Mouse (Mus musculus): Measurements from ENCODE around the gene Chn1. TPM values are rescaled to one million over a fixed set of nuclear protein-coding genes. Genes with fewer than 3 reads are reported as not detected.

Chn1 gene
- polyA plus RNA-seq, 1 experiment from 2014 or later = 17.7 TPM

GRCm38 (mm10) chr2:73609724-73610210 is 165.4 kb downstream of the Chn1 start:
- 59% methylated on average over 3 of the region's 3 CpGs for WGBS
- peak; percentile 75 for DNase-seq (ENCODE audit: low spot score)

GRCm38 (mm10) chr2:73609067-73609723 is 166.0 kb downstream of the Chn1 start:
- Histone ChIP-seq H3K27ac (no peak overlapping the region), H3K27me3 (ENCODE audit: insufficient read depth, poor library complexity, severe bottlenecking) (no peaks in the 10 kb centered on the region), H3K4me3 (no peak overlapping the region), H3K36me3 (peaks cover 11% of the 10 kb centered on the region), H3K4me1 (peaks cover 35% of the 10 kb centered on the region), H3K9me3 (no peaks in the 10 kb centered on the region)
- DNase-seq (ENCODE audit: low spot score) = peak; percentile 54
- 79% methylated on average over 5 of the region's 5 CpGs for WGBS

More at GRCm38 (mm10) chr2:73609724-73610210, 165.4 kb downstream of the Chn1 start:
- Histone ChIP-seq H3K27me3 (ENCODE audit: insufficient read depth, poor library complexity, severe bottlenecking) (no peaks in the 10 kb centered on the region), H3K4me1 (peaks cover 35% of the 10 kb centered on the region), H3K36me3 (peaks cover 16% of the 10 kb centered on the region), H3K27ac (no peak overlapping the region), H3K9me3 (no peaks in the 10 kb centered on the region), H3K4me3 (no peak overlapping the region)

GRCm38 (mm10) chr2:73608391-73608790 is 166.8 kb downstream of the Chn1 start:
- Histone ChIP-seq H3K9me3 (no peaks in the 10 kb centered on the region), H3K36me3 (peaks cover 10% of the 10 kb centered on the region), H3K27ac (no peak overlapping the region), H3K27me3 (ENCODE audit: insufficient read depth, poor library complexity, severe bottlenecking) (no peaks in the 10 kb centered on the region), H3K4me1 (peaks cover 35% of the 10 kb centered on the region), H3K4me3 (no peak overlapping the region)
- WGBS = 75% methylated on average over 6 of the region's 6 CpGs
- DNase-seq (ENCODE audit: low spot score) = no peak

DNA sequence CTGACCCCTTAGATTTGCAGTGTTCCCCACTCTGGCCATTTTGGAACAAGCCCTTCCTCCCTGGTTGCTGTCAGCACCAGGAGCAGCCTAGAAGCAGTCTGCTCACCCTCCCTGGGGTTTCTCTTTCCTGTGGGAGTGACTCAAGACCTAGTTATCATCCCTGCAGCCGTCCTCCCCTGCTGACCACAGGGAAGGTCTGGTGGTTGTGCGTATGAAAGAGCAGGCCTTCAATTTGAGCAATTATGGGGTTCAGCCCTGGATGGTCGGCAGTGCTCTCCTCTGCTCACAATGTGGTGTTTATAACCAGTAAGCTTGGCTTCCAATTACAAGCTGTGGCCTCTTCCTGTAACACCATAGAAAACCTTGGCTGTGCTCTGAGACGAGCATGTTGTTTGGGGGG is 167.5 kb downstream of the Chn1 start:
- 24% methylated on average over 4 of the region's 4 CpGs for WGBS

DNA sequence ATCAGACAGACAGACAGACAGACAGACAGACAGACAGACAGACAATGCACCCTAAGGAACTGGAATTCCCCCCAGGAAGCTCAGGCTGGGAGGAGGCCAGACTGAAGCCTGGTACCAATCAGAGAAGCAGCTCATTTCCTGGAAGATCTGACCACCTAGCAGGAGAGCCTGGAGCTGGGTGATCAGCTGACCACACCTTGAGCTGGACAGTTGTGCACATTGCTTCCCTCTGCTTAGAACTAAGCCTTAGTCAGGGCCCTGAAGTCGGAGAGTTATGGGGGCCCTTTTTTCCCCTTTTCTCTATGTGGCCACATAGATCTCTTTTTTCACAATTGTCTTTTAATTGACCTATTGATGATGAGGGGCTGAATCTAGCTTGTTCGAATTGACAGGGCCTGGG is 168.0 kb downstream of the Chn1 start:
- 55% methylated on average over 2 of the region's 2 CpGs for WGBS
- Histone ChIP-seq H3K36me3 (0 out of 2 replicates have a peak, but pooled peaks cover 3% of the 10 kb centered on the region), H3K9me3 (no peaks in the 10 kb centered on the region), H3K4me1 (peaks cover 35% of the 10 kb centered on the region), H3K27me3 (ENCODE audit: insufficient read depth, poor library complexity, severe bottlenecking) (no peaks in the 10 kb centered on the region), H3K27ac (peak overlapping the region; percentile 56; the same call in 1 of the 2 replicates), H3K4me3 (no peak overlapping the region)
- no peak for DNase-seq (ENCODE audit: low spot score)

More for the DNA sequence above, 167.5 kb downstream of the Chn1 start:
- H3K27ac ChIP-seq = peak overlapping the region; percentile 56; the same call in 1 of the 2 replicates
- H3K27me3 ChIP-seq (ENCODE audit: insufficient read depth, poor library complexity, severe bottlenecking) = no peaks in the 10 kb centered on the region
- no peak for DNase-seq (ENCODE audit: low spot score)
- 0 out of 2 replicates have a peak overlapping the region, but pooled peaks have one; percentile 8 for H3K4me3 ChIP-seq
- H3K36me3 ChIP-seq = peaks cover 6% of the 10 kb centered on the region; the same call in 1 of the 2 replicates
- no peaks in the 10 kb centered on the region for H3K9me3 ChIP-seq
- H3K4me1 ChIP-seq = peaks cover 35% of the 10 kb centered on the region

DNA sequence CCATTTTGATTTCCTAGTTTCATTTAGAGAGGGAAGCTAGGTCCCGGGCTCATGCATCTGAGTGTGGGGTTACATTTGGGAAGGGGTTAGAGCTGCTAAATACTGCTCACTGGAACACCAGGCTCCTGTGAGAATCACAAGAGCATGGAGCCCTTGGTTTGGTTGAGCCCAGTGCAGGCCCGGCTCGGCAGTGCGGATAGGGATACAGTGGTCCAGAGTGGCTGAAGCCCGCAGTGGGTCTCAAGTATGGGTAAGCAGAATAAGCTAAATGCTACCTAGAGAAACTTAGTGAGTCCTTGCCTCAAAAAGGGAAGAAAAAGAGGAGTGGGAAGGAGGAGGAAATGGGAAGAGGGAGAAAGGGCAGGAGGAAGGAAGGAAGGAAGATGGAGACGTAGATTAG is 168.5 kb downstream of the Chn1 start:
- Histone ChIP-seq H3K36me3 (0 out of 2 replicates have a peak, but pooled peaks cover under 1% of the 10 kb centered on the region), H3K9me3 (no peaks in the 10 kb centered on the region), H3K4me1 (peaks cover 35% of the 10 kb centered on the region), H3K4me3 (no peak overlapping the region), H3K27me3 (ENCODE audit: insufficient read depth, poor library complexity, severe bottlenecking) (no peaks in the 10 kb centered on the region), H3K27ac (no peak overlapping the region; the same call in 1 of the 2 replicates)
- 84% methylated on average over 6 of the region's 6 CpGs for WGBS
- DNase-seq (ENCODE audit: low spot score) = no peak

- Histone ChIP-seq H3K4me3 (no peak overlapping the region), H3K4me1 (peaks cover 35% of the 10 kb centered on the region), H3K27me3 (ENCODE audit: insufficient read depth, poor library complexity, severe bottlenecking) (no peaks in the 10 kb centered on the region), H3K36me3 (no peaks in the 10 kb centered on the region), H3K9me3 (no peaks in the 10 kb centered on the region), H3K27ac (no peak overlapping the region)
- no peak for DNase-seq (ENCODE audit: low spot score)
- 71% methylated on average over 8 of the region's 8 CpGs for WGBS
Measured at GRCm38 (mm10) chr2:73605077-73605476, 170.1 kb downstream of the Chn1 start.

DNA sequence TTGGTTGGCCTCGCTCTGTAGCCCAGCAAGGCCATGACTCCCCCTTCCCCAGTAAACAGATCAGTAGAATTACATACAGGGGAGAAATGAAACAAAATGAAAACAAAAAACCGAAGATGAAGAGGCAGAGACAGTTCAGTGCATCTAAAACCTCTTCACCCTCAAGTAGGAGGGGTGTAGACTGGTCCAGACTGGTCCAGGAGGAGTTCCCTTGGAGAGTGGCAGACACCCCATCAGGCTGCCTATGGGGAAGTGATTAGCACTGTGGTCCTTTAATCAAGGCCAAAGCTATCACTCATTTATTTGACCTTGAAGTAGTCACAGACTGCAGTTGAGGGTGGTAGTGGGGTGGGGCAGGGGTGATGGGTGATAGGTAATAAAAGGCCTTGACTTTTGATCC is 170.6 kb downstream of the Chn1 start:
- H3K27ac ChIP-seq = no peak overlapping the region

GRCm38 (mm10) chr2:73600650-73601049 is 174.5 kb downstream of the Chn1 start:
- H3K4me1 ChIP-seq = peaks cover 17% of the 10 kb centered on the region
- H3K36me3 ChIP-seq = no peaks in the 10 kb centered on the region
- no peak for DNase-seq (ENCODE audit: low spot score)
- H3K9me3 ChIP-seq = no peaks in the 10 kb centered on the region
- H3K27me3 ChIP-seq (ENCODE audit: insufficient read depth, poor library complexity, severe bottlenecking) = no peaks in the 10 kb centered on the region
- no peak overlapping the region for H3K4me3 ChIP-seq
- WGBS = 65% methylated on average over 2 of the region's 2 CpGs
- H3K27ac ChIP-seq = no peak overlapping the region

More for the DNA sequence above, 170.6 kb downstream of the Chn1 start:
- WGBS = 73% methylated on average over 2 of the region's 2 CpGs
- no peaks in the 10 kb centered on the region for H3K9me3 ChIP-seq
- no peaks in the 10 kb centered on the region for H3K36me3 ChIP-seq
- H3K27me3 ChIP-seq (ENCODE audit: insufficient read depth, poor library complexity, severe bottlenecking) = no peaks in the 10 kb centered on the region
- H3K4me3 ChIP-seq = no peak overlapping the region
- H3K4me1 ChIP-seq = peaks cover 31% of the 10 kb centered on the region
- no peak for DNase-seq (ENCODE audit: low spot score)

GRCm38 (mm10) chr2:73597772-73598171 is 177.4 kb downstream of the Chn1 start:
- H3K27ac ChIP-seq = no peak overlapping the region
- peaks cover 27% of the 10 kb centered on the region for H3K4me1 ChIP-seq
- no peaks in the 10 kb centered on the region for H3K9me3 ChIP-seq
- no peak overlapping the region for H3K4me3 ChIP-seq
- no peaks in the 10 kb centered on the region for H3K27me3 ChIP-seq (ENCODE audit: insufficient read depth, poor library complexity, severe bottlenecking)
- no peaks in the 10 kb centered on the region for H3K36me3 ChIP-seq
- no peak for DNase-seq (ENCODE audit: low spot score)
- WGBS = 90% methylated on average over 11 of the region's 11 CpGs

- peak overlapping the region; percentile 54 for H3K27ac ChIP-seq
- DNase-seq (ENCODE audit: low spot score) = no peak
- peak overlapping the region; percentile 45 for H3K4me3 ChIP-seq
Measured at GRCm38 (mm10) chr2:73596786-73597185, 178.4 kb downstream of the Chn1 start.

DNA sequence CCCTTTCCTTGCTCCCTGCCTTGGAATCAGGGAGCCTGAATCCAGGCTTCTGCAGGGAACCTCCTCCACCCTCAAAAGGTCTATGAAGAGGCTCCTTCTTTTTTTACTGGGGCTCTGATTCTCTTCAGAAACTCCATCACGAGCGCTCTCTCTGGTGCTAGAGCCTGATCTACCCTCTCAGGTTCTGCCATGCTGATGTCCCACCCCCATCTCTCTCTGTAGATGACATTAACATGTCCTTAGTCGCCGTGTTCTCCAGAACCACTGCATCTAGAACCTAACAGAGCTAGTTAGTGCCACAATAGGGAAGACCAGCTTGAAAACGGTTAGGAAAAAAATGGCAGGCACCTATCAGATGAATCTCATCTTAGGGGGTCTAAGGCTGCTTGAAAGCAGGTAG is 178.8 kb downstream of the Chn1 start:
- peak overlapping the region; percentile 54 for H3K27ac ChIP-seq
- H3K4me1 ChIP-seq = peaks cover 40% of the 10 kb centered on the region
- H3K27me3 ChIP-seq (ENCODE audit: insufficient read depth, poor library complexity, severe bottlenecking) = no peaks in the 10 kb centered on the region
- no peak for DNase-seq (ENCODE audit: low spot score)
- WGBS = 52% methylated on average over 5 of the region's 5 CpGs
- H3K4me3 ChIP-seq = peak overlapping the region; percentile 45
- no peaks in the 10 kb centered on the region for H3K36me3 ChIP-seq
- H3K9me3 ChIP-seq = no peaks in the 10 kb centered on the region

More at GRCm38 (mm10) chr2:73596786-73597185, 178.4 kb downstream of the Chn1 start:
- no peaks in the 10 kb centered on the region for H3K27me3 ChIP-seq (ENCODE audit: insufficient read depth, poor library complexity, severe bottlenecking)
- no peaks in the 10 kb centered on the region for H3K36me3 ChIP-seq
- no peaks in the 10 kb centered on the region for H3K9me3 ChIP-seq
- peaks cover 36% of the 10 kb centered on the region for H3K4me1 ChIP-seq
- WGBS = 9% methylated on average over 9 of the region's 9 CpGs

- peak overlapping the region; percentile 74; the same call in 1 of the 2 replicates for H3K27ac ChIP-seq
- DNase-seq (ENCODE audit: low spot score) = no peak
- H3K9me3 ChIP-seq = no peaks in the 10 kb centered on the region
- H3K4me1 ChIP-seq = peaks cover 72% of the 10 kb centered on the region
- H3K36me3 ChIP-seq = no peaks in the 10 kb centered on the region
- no peaks in the 10 kb centered on the region for H3K27me3 ChIP-seq (ENCODE audit: insufficient read depth, poor library complexity, severe bottlenecking)
- 68% methylated on average over 2 of the region's 2 CpGs for WGBS
- no peak overlapping the region for H3K4me3 ChIP-seq
Measured at GRCm38 (mm10) chr2:73593101-73593439, 182.1 kb downstream of the Chn1 start.

Data from heart, embryonic 10.5 days (tissue).